Mouse (Mus musculus) limb, embryonic 12.5 days (tissue): ENCODE results near the gene Serpinb6e. TPM values are rescaled to one million over a fixed set of nuclear protein-coding genes. Genes with fewer than 3 reads are reported as not detected.

Source experiments
- ATAC-seq: fragments of 200-750 bp; cut with Nextera tagmentation; 2 replicates; pipeline ENCODE4 v1.8.0; 2017; ENCODE audit warnings: low read depth, moderate TSS enrichment; ENCODE audit not compliant: insufficient number of reproducible peaks, insufficient read depth, low FRiP score, low TSS enrichment
- H3K27ac ChIP-seq: fragments of 300-500 bp; sonication (generic); 2 replicates; pipeline ENCODE4 v1.5.1; 2016; ENCODE audit warnings: mild to moderate bottlenecking, moderate library complexity
- H3K27me3 ChIP-seq: fragments of 300-500 bp; sonication (generic); 2 replicates; pipeline ENCODE4 v1.6.1; 2016; ENCODE audit warnings: mild to moderate bottlenecking, moderate library complexity
- H3K36me3 ChIP-seq: fragments of 300-500 bp; sonication (generic); 2 replicates; pipeline ENCODE4 v1.6.1; 2016; ENCODE audit warnings: mild to moderate bottlenecking, moderate library complexity
- H3K4me1 ChIP-seq: fragments of 300-500 bp; sonication (generic); replicated peaks from 2 replicates; pipeline ENCODE4 v1.6.1; 2016
- H3K4me2 ChIP-seq: fragments of 300-500 bp; sonication (generic); 2 replicates; pipeline ENCODE4 v1.6.1; 2016; ENCODE audit warnings: mild to moderate bottlenecking, moderate library complexity
- H3K4me3 ChIP-seq: fragments of 300-500 bp; sonication (generic); replicated peaks from 2 replicates; pipeline ENCODE4 v1.5.1; 2016; ENCODE audit warnings: mild to moderate bottlenecking
- H3K9ac ChIP-seq: fragments of 300-500 bp; sonication (generic); replicated peaks from 2 replicates; pipeline ENCODE4 v1.6.1; 2016; ENCODE audit warnings: mild to moderate bottlenecking, moderate library complexity
- H3K9me3 ChIP-seq: fragments of 300-500 bp; sonication (generic); 2 replicates; pipeline ENCODE4 v1.6.1; 2016; ENCODE audit warnings: mild to moderate bottlenecking, moderate library complexity
- WGBS: fragments of 180-500 bp; shearing (Covaris S2); methylation state at CpG from one replicate; pipeline ENCODE4 v1.1.7; 2016; 5-methylcytosine and 5-hydroxymethylcytosine counted together
- polyA plus RNA-seq: library from polyadenylated mRNA; unstranded; fragments of >200 nt; fragmentation: Nextera tagmentation; extraction: Ambion mirVana; gene quantifications from 2 replicates; pipeline ENCODE4 v1.2.1, GENCODE M21; 2016

Gene Serpinb6e
- polyA plus RNA-seq = not detected in 2 replicates

GRCm38 (mm10) chr13:33843308-33843707 is at the start of gene Serpinb6e:
Serpinb6e (minus strand) TSS chr13:33843408.
- Histone ChIP-seq H3K9ac (no peak within 1 kb of the TSS), H3K4me1 (no peaks in the 10 kb centered on the region), H3K9me3 (no peaks in the 10 kb centered on the region), H3K27me3 (no peaks in the 10 kb centered on the region), H3K27ac (no peak within 1 kb of the TSS), H3K36me3 (no peaks in the 10 kb centered on the region), H3K4me3 (no peak within 1 kb of the TSS), H3K4me2 (no peak within 1 kb of the TSS)
- no peak for ATAC-seq
- 71% methylated on average over 1 of the region's 1 CpGs for WGBS

- no peak for ATAC-seq
- Histone ChIP-seq H3K27me3 (no peaks in the 10 kb centered on the region), H3K4me2 (no peak overlapping the region), H3K36me3 (no peaks in the 10 kb centered on the region), H3K9me3 (no peaks in the 10 kb centered on the region), H3K27ac (no peak overlapping the region), H3K4me3 (no peak overlapping the region), H3K4me1 (no peaks in the 10 kb centered on the region), H3K9ac (no peak overlapping the region)
- 80% methylated on average over 2 of the region's 2 CpGs for WGBS
These were observed 12.5 kb downstream of the Serpinb6e start for GRCm38 (mm10) chr13:33830751-33831150.

GRCm38 (mm10) chr13:33823421-33823820 is 19.8 kb downstream of the Serpinb6e start:
- Histone ChIP-seq H3K27ac (no peak overlapping the region), H3K36me3 (no peaks in the 10 kb centered on the region), H3K27me3 (no peaks in the 10 kb centered on the region), H3K9ac (no peak overlapping the region), H3K4me2 (no peak overlapping the region), H3K4me1 (no peaks in the 10 kb centered on the region), H3K4me3 (no peak overlapping the region), H3K9me3 (0 out of 2 replicates have a peak, but pooled peaks cover 4% of the 10 kb centered on the region)
- ATAC-seq = no peak

GRCm38 (mm10) chr13:33821490-33822143 is 21.6 kb downstream of the Serpinb6e start:
- no peaks in the 10 kb centered on the region for H3K36me3 ChIP-seq
- WGBS = 71% methylated on average over 5 of the region's 5 CpGs
- ATAC-seq = no peak

More at GRCm38 (mm10) chr13:33821490-33822143, 21.6 kb downstream of the Serpinb6e start:
- Histone ChIP-seq H3K9ac (no peak overlapping the region), H3K27ac (no peak overlapping the region), H3K9me3 (0 out of 2 replicates have a peak, but pooled peaks cover 4% of the 10 kb centered on the region), H3K4me2 (no peak overlapping the region), H3K27me3 (no peaks in the 10 kb centered on the region), H3K4me3 (no peak overlapping the region), H3K4me1 (no peaks in the 10 kb centered on the region)

Other genes starting within 250 kb of the Serpinb6e start
- not detected in 2 replicates for gene Serpinb6d, start 182.0 kb downstream of the Serpinb6e start, polyA plus RNA-seq
- 0.15 and 0.25 TPM in 2 replicates for gene Serpinb6c, start 62.3 kb upstream of the Serpinb6e start, polyA plus RNA-seq
- 14.1 and 16.6 TPM in 2 replicates for gene Nqo2, start 121.3 kb upstream of the Serpinb6e start, polyA plus RNA-seq
- 12.7 and 15.6 TPM in 2 replicates for gene Ripk1, start 159.0 kb upstream of the Serpinb6e start, polyA plus RNA-seq
- gene Serpinb6a, start 159.4 kb upstream of the Serpinb6e start, polyA plus RNA-seq = 55.4 and 60.9 TPM in 2 replicates
- gene Bphl, start 194.2 kb upstream of the Serpinb6e start, polyA plus RNA-seq = 46.1 and 46.2 TPM in 2 replicates
- 79.8 and 80.1 TPM in 2 replicates for gene Tubb2a, start 234.6 kb upstream of the Serpinb6e start, polyA plus RNA-seq